Mouse (Mus musculus) brain, embryonic 18.5 days (tissue): Measurements from ENCODE around the gene Ferd3l.

Experiments
- DNase-seq: peaks from one replicate; pipeline ENCODE4 v3.0.0-alpha.2; 2012; ENCODE audit warnings: low read depth, low spot score

The Ferd3l gene

GRCm38 (mm10) chr12:33928331-33929192 is at the start of gene Ferd3l:
TSS of gene Ferd3l (plus strand) at chr12:33928425.
- no peak for DNase-seq

- no peak for DNase-seq
Observed at GRCm38 (mm10) chr12:33893956-33894355, 34.3 kb upstream of the Ferd3l start.

- no peak for DNase-seq
Observed at GRCm38 (mm10) chr12:33894621-33895020, 33.6 kb upstream of the Ferd3l start.

GRCm38 (mm10) chr12:33926751-33927150 is 1.5 kb upstream of the Ferd3l start:
- DNase-seq, result no peak

GRCm38 (mm10) chr12:33927334-33928098 is 709 bp upstream of the Ferd3l start:
- no peak for DNase-seq

GRCm38 (mm10) chr12:33952843-33953242 is 24.6 kb downstream of the Ferd3l start:
- no peak for DNase-seq

- DNase-seq, result no peak
Observed at GRCm38 (mm10) chr12:33954931-33955565, 26.8 kb downstream of the Ferd3l start.

GRCm38 (mm10) chr12:33955606-33956295 is 27.5 kb downstream of the Ferd3l start:
- no peak for DNase-seq

- no peak for DNase-seq
Observed at GRCm38 (mm10) chr12:33956576-33957399, 28.6 kb downstream of the Ferd3l start.

- no peak for DNase-seq
Observed at GRCm38 (mm10) chr12:33957400-33958240, 29.4 kb downstream of the Ferd3l start, which contains the start of gene Twist1. TSS of gene Twist1 (plus strand) at chr12:33957671.

- DNase-seq, result no peak
Observed at GRCm38 (mm10) chr12:33958241-33959194, 30.3 kb downstream of the Ferd3l start.

GRCm38 (mm10) chr12:33959206-33959605 is 31.0 kb downstream of the Ferd3l start:
- no peak for DNase-seq

- DNase-seq, result no peak
Observed at GRCm38 (mm10) chr12:33959846-33960245, 31.6 kb downstream of the Ferd3l start.

- no peak for DNase-seq
Observed at GRCm38 (mm10) chr12:33961013-33961412, 32.8 kb downstream of the Ferd3l start.

GRCm38 (mm10) chr12:33962118-33962772 is 34.0 kb downstream of the Ferd3l start:
- DNase-seq, result no peak

- DNase-seq, result no peak
Observed at GRCm38 (mm10) chr12:33962773-33963130, 34.5 kb downstream of the Ferd3l start.

- DNase-seq, result no peak
Observed at GRCm38 (mm10) chr12:33963671-33964369, 35.6 kb downstream of the Ferd3l start.
